Mouse (Mus musculus) embryonic facial prominence, embryonic 12.5 days (tissue): ENCODE measurements at regions not wholly inside any gene's neighbourhood (a gene's known extent, or its start where the extent isn't known, plus 50 kb on each side); places are given as distances from the start of the nearest gene placed in this dataset.

Experiments used
- ATAC-seq: fragments of 200-750 bp; cut with Nextera tagmentation; 2 replicates; pipeline ENCODE4 v1.8.0; 2017; ENCODE audit not compliant: insufficient number of reproducible peaks, insufficient read depth, low FRiP score, low TSS enrichment
- H3K27ac ChIP-seq: fragments of 300-500 bp; sonication (generic); 2 replicates; pipeline ENCODE4 v1.5.1; 2016; ENCODE audit warnings: mild to moderate bottlenecking
- H3K27me3 ChIP-seq: fragments of 300-500 bp; sonication (generic); 2 replicates; pipeline ENCODE4 v1.6.1; 2016; ENCODE audit warnings: mild to moderate bottlenecking, moderate library complexity
- H3K36me3 ChIP-seq: fragments of 300-500 bp; sonication (generic); 2 replicates; pipeline ENCODE4 v1.6.1; 2016; ENCODE audit warnings: mild to moderate bottlenecking
- H3K4me1 ChIP-seq: fragments of 300-500 bp; sonication (generic); 2 replicates; pipeline ENCODE4 v1.6.1; 2016
- H3K4me2 ChIP-seq: fragments of 300-500 bp; sonication (generic); replicated peaks from 2 replicates; pipeline ENCODE4 v1.6.1; 2016; ENCODE audit warnings: mild to moderate bottlenecking, moderate library complexity
- H3K4me3 ChIP-seq: fragments of 300-500 bp; sonication (generic); 2 replicates; pipeline ENCODE4 v1.5.1; 2016; ENCODE audit warnings: mild to moderate bottlenecking
- H3K9ac ChIP-seq: fragments of 300-500 bp; sonication (generic); 2 replicates; pipeline ENCODE4 v1.6.1; 2016; ENCODE audit warnings: mild to moderate bottlenecking, moderate library complexity
- H3K9me3 ChIP-seq: fragments of 300-500 bp; sonication (generic); 2 replicates; pipeline ENCODE4 v1.6.1; 2016; ENCODE audit warnings: mild to moderate bottlenecking, moderate library complexity
- whole genome bisulfite sequencing: fragments of 180-500 bp; shearing (Covaris S2); methylation state at CpG from one replicate; pipeline ENCODE4 v1.1.7; 2016; 5-methylcytosine and 5-hydroxymethylcytosine counted together

DNA sequence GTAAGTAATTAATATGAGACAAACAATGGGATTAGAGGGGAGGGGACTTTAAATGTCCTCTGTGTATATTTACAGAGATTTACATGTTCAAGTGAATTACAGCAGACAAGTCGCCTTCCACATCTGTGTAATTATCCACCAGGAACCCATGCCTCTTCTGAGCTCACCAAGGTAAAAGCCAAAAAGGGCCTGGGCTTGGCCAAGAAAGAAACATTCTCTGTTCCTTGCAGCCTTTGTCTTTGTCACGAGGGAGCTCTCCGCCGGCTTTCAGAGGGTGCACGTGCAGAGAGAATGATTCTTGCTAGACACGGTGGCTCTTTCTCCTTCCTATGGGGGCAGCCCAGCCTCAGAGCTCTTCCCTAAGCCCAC is 195.6 kb downstream of the Spata18 start:
- no peak overlapping the region for H3K9ac ChIP-seq
- no peaks in the 10 kb centered on the region for H3K27me3 ChIP-seq
- ATAC-seq, result no peak
- 0 out of 2 replicates have a peak, but pooled peaks cover 2% of the 10 kb centered on the region for H3K4me1 ChIP-seq
- H3K36me3 ChIP-seq, result no peaks in the 10 kb centered on the region
- H3K27ac ChIP-seq, result no peak overlapping the region
- WGBS, result 73% methylated on average over 6 of the region's 6 CpGs
- no peaks in the 10 kb centered on the region for H3K9me3 ChIP-seq
- no peak overlapping the region for H3K4me3 ChIP-seq
- H3K4me2 ChIP-seq, result no peak overlapping the region

DNA sequence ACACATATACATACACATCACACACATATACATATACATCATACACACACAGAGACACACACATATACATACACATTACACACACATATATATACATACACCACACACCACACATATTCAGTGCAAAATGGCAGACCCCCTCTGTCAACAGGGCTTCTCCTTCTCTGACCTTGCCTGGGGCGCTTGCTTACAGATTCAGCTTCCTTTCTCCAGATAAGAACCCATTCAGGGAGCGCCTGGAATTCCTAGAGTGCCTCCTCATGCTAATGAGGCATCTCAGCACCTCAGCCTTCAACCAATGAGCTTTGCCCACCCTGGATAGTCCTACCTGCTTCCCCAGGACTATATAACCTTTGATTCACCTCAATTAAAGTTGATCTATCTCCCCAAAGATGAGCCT is 200.3 kb downstream of the Spata18 start:
- Histone ChIP-seq H3K9me3 (no peaks in the 10 kb centered on the region), H3K9ac (no peak overlapping the region), H3K27ac (no peak overlapping the region), H3K4me2 (no peak overlapping the region), H3K36me3 (no peaks in the 10 kb centered on the region), H3K27me3 (no peaks in the 10 kb centered on the region), H3K4me1 (peaks cover 17% of the 10 kb centered on the region), H3K4me3 (no peak overlapping the region)
- 65% methylated on average over 2 of the region's 2 CpGs for WGBS
- no peak for ATAC-seq

DNA sequence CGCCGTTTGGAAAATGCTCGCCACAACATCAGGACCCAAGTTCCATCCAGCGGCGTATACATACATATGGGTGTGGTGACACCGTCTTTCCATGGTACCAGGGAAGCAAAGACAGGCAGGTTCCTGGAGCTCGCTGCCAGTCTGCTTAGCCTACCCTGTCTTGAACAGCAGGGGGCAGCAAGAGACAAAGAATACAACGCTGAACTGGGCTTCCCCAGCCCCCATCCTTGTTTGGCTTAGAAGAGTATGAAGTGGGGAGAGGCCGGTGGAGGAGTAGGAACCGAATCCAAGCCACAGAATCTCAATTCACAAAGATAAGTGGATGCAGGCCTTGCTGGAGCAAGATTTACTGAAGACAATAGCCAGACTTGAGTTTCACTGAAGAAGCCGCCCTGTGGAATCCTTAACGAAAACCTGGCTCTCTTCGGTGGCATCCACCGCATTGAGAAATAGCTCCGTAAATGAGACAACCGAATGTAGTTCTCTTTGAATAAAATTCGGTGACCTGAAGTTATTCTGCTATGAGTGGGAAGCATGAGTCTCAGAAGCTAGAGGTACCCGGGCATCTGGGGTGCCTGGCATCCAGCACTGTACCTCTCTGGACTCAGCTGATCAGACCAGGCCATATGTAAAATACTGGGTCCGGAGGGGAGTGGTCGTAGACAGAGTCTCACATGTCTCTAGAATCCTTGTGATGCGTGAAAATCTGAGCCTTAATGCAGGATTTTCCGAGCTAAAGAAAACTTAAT is 203.0 kb downstream of the Spata18 start:
- 0 out of 2 replicates have a peak overlapping the region, but pooled peaks have one; percentile 21 for H3K4me2 ChIP-seq

DNA sequence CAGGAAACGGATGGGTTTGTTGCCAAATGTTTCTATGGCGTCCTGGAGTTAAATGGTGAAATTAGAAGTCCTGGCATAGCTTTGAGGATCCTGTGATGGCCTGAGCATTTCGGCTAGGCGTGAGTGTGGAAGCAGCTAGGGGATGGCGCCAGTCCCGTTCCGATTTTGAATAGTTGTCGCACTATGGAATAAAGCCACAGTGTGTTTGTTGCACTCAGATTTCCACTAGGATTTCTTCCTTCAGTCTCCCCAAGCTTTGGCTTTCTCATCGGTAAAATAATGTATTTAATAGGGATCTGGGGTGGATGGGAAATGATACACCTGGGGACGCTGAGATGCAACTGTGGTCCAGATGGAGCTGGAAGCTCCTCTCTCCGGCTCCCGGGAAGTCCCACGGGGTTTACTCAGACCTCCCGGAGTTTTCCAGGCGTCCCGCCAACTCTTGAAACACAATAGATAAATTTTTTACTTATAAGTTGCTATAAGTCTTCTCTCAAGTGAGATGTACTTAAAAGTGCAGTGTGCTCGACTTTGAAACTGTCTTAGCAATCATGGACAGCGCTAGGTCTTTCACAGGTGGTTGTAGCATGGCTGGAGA is 203.7 kb downstream of the Spata18 start:
- Histone ChIP-seq H3K9ac (no peak overlapping the region), H3K4me3 (no peak overlapping the region), H3K4me2 (no peak overlapping the region), H3K9me3 (no peaks in the 10 kb centered on the region), H3K36me3 (no peaks in the 10 kb centered on the region), H3K4me1 (peaks cover 15% of the 10 kb centered on the region), H3K27me3 (no peaks in the 10 kb centered on the region), H3K27ac (peak overlapping the region; percentile 63)
- ATAC-seq, result no peak
- WGBS, result 70% methylated on average over 18 of the region's 18 CpGs

More for the DNA sequence above, 203.0 kb downstream of the Spata18 start:
- H3K4me1 ChIP-seq, result peaks cover 15% of the 10 kb centered on the region
- no peak overlapping the region for H3K4me3 ChIP-seq
- no peaks in the 10 kb centered on the region for H3K36me3 ChIP-seq
- WGBS, result 34% methylated on average over 22 of the region's 22 CpGs
- 0 out of 2 replicates have a peak overlapping the region, but pooled peaks have one; percentile 10 for H3K9ac ChIP-seq
- H3K27me3 ChIP-seq, result no peaks in the 10 kb centered on the region
- ATAC-seq, result peak; percentile 88
- peak overlapping the region; percentile 63 for H3K27ac ChIP-seq
- H3K9me3 ChIP-seq, result no peaks in the 10 kb centered on the region

DNA sequence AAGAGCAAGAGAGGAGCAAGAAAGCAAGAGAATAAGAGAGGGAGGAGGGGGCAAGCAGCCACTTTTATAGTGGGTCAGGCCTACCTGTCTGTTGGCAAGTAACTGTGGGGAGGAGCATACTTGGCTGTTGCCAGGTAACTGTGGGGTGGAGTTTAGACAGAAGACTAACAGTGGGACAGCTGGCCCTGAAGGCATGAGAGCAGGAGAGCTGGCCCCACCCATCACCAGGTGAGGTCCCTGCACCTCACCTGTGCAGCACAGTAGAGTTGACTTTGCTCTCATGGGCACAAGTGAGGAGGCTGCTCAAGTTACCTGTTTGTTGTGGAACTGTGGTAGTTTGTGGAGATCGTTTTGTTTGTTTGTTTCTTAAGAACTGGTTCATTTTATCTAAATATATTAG is 208.1 kb downstream of the Spata18 start:
- no peak overlapping the region for H3K9ac ChIP-seq
- no peak for ATAC-seq
- WGBS, result 83% methylated on average over 1 of the region's 1 CpGs
- H3K4me2 ChIP-seq, result no peak overlapping the region
- no peaks in the 10 kb centered on the region for H3K27me3 ChIP-seq
- no peak overlapping the region for H3K27ac ChIP-seq
- H3K9me3 ChIP-seq, result no peaks in the 10 kb centered on the region
- H3K36me3 ChIP-seq, result no peaks in the 10 kb centered on the region
- H3K4me1 ChIP-seq, result peaks cover 9% of the 10 kb centered on the region
- H3K4me3 ChIP-seq, result no peak overlapping the region

DNA sequence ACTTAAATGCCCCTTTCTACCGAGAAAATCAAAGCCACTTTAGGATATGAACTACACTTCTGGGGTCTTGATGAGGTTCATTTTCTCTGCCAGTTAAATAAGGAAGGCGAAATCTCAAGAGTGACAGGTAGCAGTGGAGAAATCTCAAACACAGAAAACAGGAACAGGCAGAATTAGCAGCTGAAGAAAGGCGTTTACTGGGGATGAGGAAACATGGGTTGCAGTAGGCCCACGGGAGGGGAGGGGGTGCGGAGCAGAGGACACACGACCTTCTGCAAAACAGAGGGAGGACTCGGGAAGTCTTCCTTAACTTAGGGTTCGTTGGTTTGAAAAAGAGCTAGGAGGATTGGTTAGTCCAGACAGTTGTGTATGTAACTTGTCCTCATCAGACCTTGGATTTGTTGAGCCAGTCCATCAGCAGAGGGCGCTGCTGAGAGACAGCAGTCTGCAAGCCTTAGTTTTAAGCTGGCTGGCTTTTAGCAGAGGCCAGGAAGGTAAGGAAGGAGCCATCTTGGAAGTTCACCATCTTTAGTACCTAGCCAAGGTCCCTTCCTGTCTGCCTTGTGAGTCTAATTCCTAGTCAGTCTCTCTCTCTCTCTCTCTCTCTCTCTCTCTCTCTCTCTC is 204.0 kb downstream of the Usp46 start:
- no peaks in the 10 kb centered on the region for H3K36me3 ChIP-seq
- no peak overlapping the region for H3K4me2 ChIP-seq
- no peak overlapping the region for H3K9ac ChIP-seq
- no peaks in the 10 kb centered on the region for H3K27me3 ChIP-seq
- no peaks in the 10 kb centered on the region for H3K4me1 ChIP-seq
- no peak overlapping the region for H3K27ac ChIP-seq
- WGBS, result 70% methylated on average over 9 of the region's 9 CpGs
- no peaks in the 10 kb centered on the region for H3K9me3 ChIP-seq
- no peak for ATAC-seq
- no peak overlapping the region for H3K4me3 ChIP-seq

DNA sequence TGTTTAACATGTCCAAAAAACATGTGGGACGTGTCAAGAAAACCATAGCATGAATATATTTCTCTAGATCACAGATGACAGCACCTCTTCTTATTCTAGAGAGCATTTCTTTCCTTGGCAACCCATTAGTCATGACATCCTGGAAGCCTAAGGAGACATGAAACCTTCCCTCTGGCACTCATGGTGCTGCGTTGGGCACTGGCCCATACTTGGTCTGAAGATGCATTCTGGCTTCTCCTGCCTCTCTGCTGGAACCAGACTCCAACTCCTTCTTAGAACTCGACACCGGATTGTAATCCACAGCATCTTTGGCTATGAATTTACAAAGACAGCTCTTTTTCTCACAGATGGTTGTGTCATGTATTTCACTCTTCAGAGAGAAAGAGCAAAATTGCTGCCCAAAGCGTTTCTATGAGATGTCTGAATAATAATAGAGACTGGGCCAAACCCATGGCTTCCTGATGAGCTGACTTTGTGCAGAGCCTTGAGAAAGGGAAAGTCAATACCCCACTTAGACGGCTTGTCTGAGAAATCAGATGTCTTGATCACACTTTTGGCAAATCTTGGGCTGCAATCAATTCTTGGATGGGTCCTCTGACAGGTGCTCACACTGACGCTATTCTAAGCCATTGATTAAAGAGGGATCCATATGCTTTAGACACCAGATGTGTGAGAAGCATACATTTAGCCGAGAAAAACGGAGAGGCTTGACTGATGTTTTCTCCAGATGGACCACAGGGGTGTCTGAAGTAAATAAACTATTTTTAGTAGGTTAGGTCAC is 195.4 kb downstream of the Usp46 start:
- H3K36me3 ChIP-seq, result no peaks in the 10 kb centered on the region
- no peaks in the 10 kb centered on the region for H3K4me1 ChIP-seq
- no peak overlapping the region for H3K4me3 ChIP-seq
- ATAC-seq, result no peak
- no peak overlapping the region for H3K27ac ChIP-seq
- WGBS, result 74% methylated on average over 9 of the region's 9 CpGs
- H3K9me3 ChIP-seq, result no peaks in the 10 kb centered on the region
- no peak overlapping the region for H3K4me2 ChIP-seq
- H3K27me3 ChIP-seq, result no peaks in the 10 kb centered on the region
- no peak overlapping the region for H3K9ac ChIP-seq

DNA sequence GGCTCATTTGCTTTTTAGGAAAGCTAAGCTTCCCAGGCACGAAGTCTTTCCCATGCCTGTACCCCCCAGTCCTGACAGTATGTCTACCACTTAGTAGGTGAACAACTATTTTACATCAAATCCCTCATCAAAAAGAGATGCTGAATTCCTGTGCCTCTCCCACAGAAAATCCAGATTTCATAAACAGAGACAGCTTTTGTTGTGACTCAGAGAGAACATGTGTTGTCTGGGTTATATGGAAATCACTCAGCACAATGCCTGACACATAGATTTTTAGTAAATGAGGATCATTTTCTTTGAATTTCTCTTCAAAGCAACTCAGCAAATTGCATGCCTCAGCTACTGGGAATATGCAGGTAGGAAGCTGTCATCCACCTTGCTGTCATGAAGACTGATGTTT is 193.5 kb downstream of the Usp46 start:
- ATAC-seq, result no peak
- Histone ChIP-seq H3K27ac (no peak overlapping the region), H3K4me2 (no peak overlapping the region), H3K36me3 (no peaks in the 10 kb centered on the region), H3K9ac (no peak overlapping the region), H3K4me1 (no peaks in the 10 kb centered on the region), H3K4me3 (no peak overlapping the region), H3K27me3 (no peaks in the 10 kb centered on the region), H3K9me3 (no peaks in the 10 kb centered on the region)
- WGBS, result 83% methylated on average over 1 of the region's 1 CpGs

DNA sequence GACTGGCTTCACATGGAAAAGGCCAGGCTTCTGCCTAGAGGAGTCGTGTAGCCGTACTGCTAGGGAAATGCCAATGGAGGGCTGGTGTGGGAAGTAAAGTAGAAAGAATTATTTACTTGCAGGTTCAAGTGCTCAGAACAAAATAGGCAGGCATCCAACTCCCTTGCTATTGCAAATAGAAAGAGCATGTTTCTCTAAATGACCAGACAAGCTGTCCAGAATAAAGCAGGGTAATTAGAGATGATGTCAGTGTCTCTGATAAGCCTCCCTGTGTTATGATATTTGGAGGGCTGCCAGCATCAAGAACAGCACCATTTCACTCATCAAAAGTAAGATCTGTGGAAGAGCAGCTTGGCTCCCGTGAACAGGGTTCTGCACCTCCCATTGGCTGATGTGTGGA is 192.4 kb downstream of the Usp46 start:
- no peak overlapping the region for H3K4me3 ChIP-seq
- 69% methylated on average over 3 of the region's 3 CpGs for WGBS
- no peak for ATAC-seq

DNA sequence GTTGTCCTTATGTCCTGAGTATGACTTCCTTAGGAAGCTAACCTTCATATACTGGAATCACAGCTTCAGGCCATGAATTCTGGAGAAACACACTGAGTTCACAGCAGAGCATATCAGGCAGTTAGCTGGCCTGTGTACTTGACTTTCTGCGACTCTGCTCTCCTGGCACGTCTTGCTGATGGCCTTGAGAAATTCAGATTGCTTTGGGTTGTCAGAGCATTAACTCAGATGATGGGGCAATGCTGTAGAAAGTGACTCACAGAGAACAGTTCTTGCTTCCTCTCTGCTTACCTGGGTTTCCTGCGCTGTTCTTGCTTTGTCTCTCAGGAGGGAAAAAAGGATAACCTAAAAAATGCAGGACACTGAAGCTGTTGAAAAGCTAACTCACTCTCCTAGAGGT is 187.3 kb downstream of the Usp46 start:
- Histone ChIP-seq H3K27ac (peak overlapping the region; percentile 20; the same call in 1 of the 2 replicates), H3K9ac (no peak overlapping the region), H3K27me3 (no peaks in the 10 kb centered on the region), H3K4me2 (no peak overlapping the region), H3K4me3 (no peak overlapping the region), H3K36me3 (no peaks in the 10 kb centered on the region), H3K4me1 (peaks cover 16% of the 10 kb centered on the region; the same call in 1 of the 2 replicates), H3K9me3 (no peaks in the 10 kb centered on the region)
- 48% methylated on average over 3 of the region's 3 CpGs for WGBS
- ATAC-seq, result no peak

More for the DNA sequence above, 192.4 kb downstream of the Usp46 start:
- H3K36me3 ChIP-seq, result no peaks in the 10 kb centered on the region
- no peak overlapping the region for H3K9ac ChIP-seq
- no peaks in the 10 kb centered on the region for H3K9me3 ChIP-seq
- H3K27ac ChIP-seq, result no peak overlapping the region
- no peaks in the 10 kb centered on the region for H3K27me3 ChIP-seq
- H3K4me1 ChIP-seq, result 0 out of 2 replicates have a peak, but pooled peaks cover under 1% of the 10 kb centered on the region
- H3K4me2 ChIP-seq, result no peak overlapping the region

DNA sequence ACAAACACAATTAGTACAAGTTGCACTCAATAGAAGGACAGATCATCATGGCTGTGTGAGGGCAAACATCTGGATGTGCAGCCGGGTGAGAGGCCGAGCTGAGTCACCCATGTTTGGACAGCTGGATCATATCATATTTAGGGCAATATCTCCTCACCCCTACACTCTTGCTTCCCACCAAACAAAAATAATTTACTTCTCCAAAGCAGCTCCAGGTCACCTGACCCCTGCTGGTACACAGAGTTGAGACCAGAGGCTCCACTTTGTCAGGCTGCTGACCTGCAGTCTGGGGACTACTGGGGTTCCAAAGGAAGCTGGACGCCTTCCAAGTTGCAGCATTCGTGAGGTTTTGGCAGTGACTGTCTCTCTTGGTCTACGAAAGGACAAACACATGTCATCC is 186.3 kb downstream of the Usp46 start:
- Histone ChIP-seq H3K4me3 (no peak overlapping the region), H3K27ac (no peak overlapping the region), H3K9me3 (no peaks in the 10 kb centered on the region), H3K27me3 (no peaks in the 10 kb centered on the region), H3K4me2 (no peak overlapping the region), H3K36me3 (no peaks in the 10 kb centered on the region), H3K4me1 (peaks cover 16% of the 10 kb centered on the region; the same call in 1 of the 2 replicates), H3K9ac (no peak overlapping the region)
- ATAC-seq, result 0 out of 2 replicates have a peak, but pooled peaks have one; percentile 41
- WGBS, result 26% methylated on average over 5 of the region's 5 CpGs
